Mouse (Mus musculus) myocyte (in vitro differentiated cells): ENCODE data around the gene Pcdh11x.

Experiments
- CEBPB ChIP-seq: IDR thresholded peaks from 2 replicates; pipeline ENCODE4 v1.6.1; 2011; ENCODE audit warnings: mild to moderate bottlenecking, moderate library complexity; ENCODE audit not compliant: poor library complexity, insufficient read depth, severe bottlenecking
- E2F4 ChIP-seq: IDR thresholded peaks from one replicate; pipeline ENCODE4 v1.6.1; 2011; ENCODE audit warnings: mild to moderate bottlenecking, control low read depth, moderate library complexity; ENCODE audit not compliant: insufficient read depth
- MAX ChIP-seq: IDR thresholded peaks from one replicate; pipeline ENCODE4 v1.6.1; 2011; ENCODE audit warnings: low read depth, mild to moderate bottlenecking, control low read depth
- MYOD1 ChIP-seq, 3 experiments: IDR thresholded peaks; one replicate each; pipeline ENCODE4 v1.6.1; 2011; ENCODE audit warnings: control low read depth in 2 of 3, low read depth in 2 of 3, mild to moderate bottlenecking in 2 of 3, moderate library complexity in 1 of 3; ENCODE audit not compliant: insufficient read length in 2 of 3, control insufficient read depth in 1 of 3
- POLR2A ChIP-seq: IDR thresholded peaks from one replicate; pipeline ENCODE4 v1.6.1; 2011; ENCODE audit warnings: low read depth, mild to moderate bottlenecking, control low read depth, moderate library complexity; ENCODE audit not compliant: insufficient read length
- POLR2AphosphoS2 ChIP-seq: IDR thresholded peaks from one replicate; pipeline ENCODE4 v1.6.1; 2011; ENCODE audit warnings: low read depth, control low read depth; ENCODE audit not compliant: insufficient read length
- TCF12 ChIP-seq: IDR thresholded peaks from one replicate; pipeline ENCODE4 v1.6.1; 2011; ENCODE audit warnings: mild to moderate bottlenecking, control low read depth; ENCODE audit not compliant: poor library complexity, insufficient read depth, severe bottlenecking
- TCF3 ChIP-seq: IDR thresholded peaks from one replicate; pipeline ENCODE4 v1.6.1; 2011; ENCODE audit warnings: low read depth, control low read depth; ENCODE audit not compliant: insufficient read length
- USF1 ChIP-seq: IDR thresholded peaks from one replicate; pipeline ENCODE4 v1.6.1; 2011; ENCODE audit warnings: low read depth, mild to moderate bottlenecking, control low read depth, moderate library complexity

GRCm38 (mm10) chrX:120734144-120734543, 444.1 kb downstream of the Pcdh11x start:
- TF ChIP-seq TCF3 (no peak), USF1 (no peak), POLR2A (no peak), POLR2AphosphoS2 (no peak), E2F4 (no peak), MAX (no peak), TCF12 (no peak), MYOD1 (IDR thresholded peaks at IDR 0.05; ENCODE audit: control insufficient read depth in 1 of 3, insufficient read length in 2 of 3, low read depth in 2 of 3) (no peak), CEBPB (no peak)
